8 mouse cellular contexts compared by ENCODE assay signal in genomic region chr9:65541126-65542068, GRCm38 (mm10). TPM values are rescaled to one million over a fixed set of nuclear protein-coding genes. Genes with fewer than 3 reads are reported as not detected.
DNase-seq lines count a peak whose midpoint lies in the region; ATAC-seq and TF ChIP-seq lines count a peak whose summit lies in the region.

No protein-coding gene starts in this region.

- 61% methylated on average over 13 of the region's 13 CpGs for WGBS in kidney, embryonic 14.5 days
- 27% methylated on average over 13 of the region's 13 CpGs for WGBS in liver, postnatal 0 days (ENCODE audit: insufficient replicate concordance)
- 73% methylated on average over 13 of the region's 13 CpGs for WGBS in midbrain, embryonic 13.5 days

- no peaks in the 10 kb centered on the region for H3K9me3 ChIP-seq in kidney, embryonic 14.5 days (ENCODE audit: control insufficient read depth, low read length)
- no peaks in the 10 kb centered on the region for H3K9me3 ChIP-seq in liver, postnatal 0 days (ENCODE audit: low read length)
- H3K9me3 ChIP-seq in midbrain, embryonic 13.5 days, result no peaks in the 10 kb centered on the region

- peak; percentile 64; the same call in 1 of the 2 replicates for ATAC-seq in kidney, embryonic 14.5 days (ENCODE audit: low FRiP score, low TSS enrichment)
- peak; percentile 77 for ATAC-seq in liver, postnatal 0 days
- no peak for ATAC-seq in midbrain, embryonic 13.5 days

- TF ChIP-seq CTCF in bone marrow macrophage, adult 2 months (IDR thresholded peaks at IDR 0.05; ENCODE audit: low read depth, low read length), result no peak
- TF ChIP-seq CTCF in liver, postnatal 0 days (IDR thresholded peaks at IDR 0.05; ENCODE audit: low read depth), result no peak

- no peak overlapping the region for H3K27ac ChIP-seq in kidney, embryonic 14.5 days (ENCODE audit: low read depth, low read length)
- H3K27ac ChIP-seq in bone marrow macrophage, adult 2 months (ENCODE audit: insufficient read depth, low read depth, low read length), result peak overlapping the region; percentile 100
- H3K27ac ChIP-seq in liver, postnatal 0 days (ENCODE audit: low read depth), result peak overlapping the region; percentile 96
- H3K27ac ChIP-seq in midbrain, embryonic 13.5 days, result no peak overlapping the region

- H3K4me2 ChIP-seq in kidney, embryonic 14.5 days (replicated peaks; ENCODE audit: low read depth, low read length), result no peak overlapping the region
- H3K4me2 ChIP-seq in liver, postnatal 0 days (ENCODE audit: low read depth, low read length), result peak overlapping the region; percentile 52
- no peak overlapping the region for H3K4me2 ChIP-seq in midbrain, embryonic 13.5 days (replicated peaks)

- no peaks in the 10 kb centered on the region for H3K36me3 ChIP-seq in kidney, embryonic 14.5 days (ENCODE audit: control insufficient read depth, insufficient read depth, low read length)
- H3K36me3 ChIP-seq in liver, postnatal 0 days (replicated peaks; ENCODE audit: insufficient read depth, low read length), result no peaks in the 10 kb centered on the region
- no peaks in the 10 kb centered on the region for H3K36me3 ChIP-seq in midbrain, embryonic 13.5 days

- intact Hi-C loops in heart, postnatal 14 days (cut with DNase I), result loop anchor here (2.0 kb wide), 1 partner anchor 17 kb away; no protein-coding TSS in a partner anchor

- DNase-seq in kidney, adult 9 months, result no peak
- DNase-seq in CD4-positive, CD25-positive, alpha-beta regulatory T cell, adult 2 months (ENCODE audit: low read depth, low spot score), result peak; percentile 89
- DNase-seq in heart, postnatal 14 days, result peak; percentile 44 to 58
- DNase-seq in liver, postnatal 0 days, result peak; percentile 82
- DNase-seq in spleen, postnatal 36 days (ENCODE audit: low spot score in 2 of 2), result peak; percentile 76 to 82

- TF ChIP-seq EP300 in liver, postnatal 0 days (IDR thresholded peaks at IDR 0.05; ENCODE audit: low read depth), result no peak

- no peak overlapping the region for H3K9ac ChIP-seq in kidney, embryonic 14.5 days (ENCODE audit: low read depth, low read length)
- peak overlapping the region; percentile 48; the same call in 1 of the 2 replicates for H3K9ac ChIP-seq in liver, postnatal 0 days (replicated peaks)
- no peak overlapping the region for H3K9ac ChIP-seq in midbrain, embryonic 13.5 days (replicated peaks)

- H3K27me3 ChIP-seq in kidney, embryonic 14.5 days (ENCODE audit: control insufficient read depth, insufficient read depth, low read length), result no peaks in the 10 kb centered on the region
- no peaks in the 10 kb centered on the region for H3K27me3 ChIP-seq in liver, postnatal 0 days (ENCODE audit: insufficient read depth, low read length)
- no peaks in the 10 kb centered on the region for H3K27me3 ChIP-seq in midbrain, embryonic 13.5 days

- no peaks in the 10 kb centered on the region for H3K4me1 ChIP-seq in kidney, embryonic 14.5 days (ENCODE audit: control insufficient read depth, insufficient read depth, low read length)
- peaks cover 85% of the 10 kb centered on the region for H3K4me1 ChIP-seq in bone marrow macrophage, adult 2 months (ENCODE audit: control insufficient read depth, insufficient read depth, low read length)
- peaks cover 61% of the 10 kb centered on the region for H3K4me1 ChIP-seq in liver, postnatal 0 days (ENCODE audit: insufficient read depth)
- H3K4me1 ChIP-seq in midbrain, embryonic 13.5 days (replicated peaks), result 0 out of 2 replicates have a peak, but pooled peaks cover 6% of the 10 kb centered on the region

- no peak for TF ChIP-seq POLR2A in bone marrow macrophage, adult 2 months (IDR thresholded peaks at IDR 0.05; ENCODE audit: borderline replicate concordance, low read depth, low read length)

- no peak overlapping the region for H3K4me3 ChIP-seq in kidney, embryonic 14.5 days (ENCODE audit: low read length)
- peak overlapping the region; percentile 45 for H3K4me3 ChIP-seq in bone marrow macrophage, adult 2 months (ENCODE audit: insufficient read depth, low read length)
- H3K4me3 ChIP-seq in liver, postnatal 0 days (ENCODE audit: low read depth, low read length), result no peak overlapping the region
- H3K4me3 ChIP-seq in midbrain, embryonic 13.5 days (replicated peaks), result no peak overlapping the region

RNA-seq across cellular contexts. Expression of gene Ankdd1a, which starts 21.4 kb away (rescaled TPM):
- not detected in 2 replicates for polyA plus RNA-seq in kidney, embryonic 14.5 days (2014; fragmentation: Nextera tagmentation; extraction: Ambion mirVana)
- polyA plus RNA-seq in bone marrow macrophage, adult 2 months (2012; ENCODE audit: insufficient read depth, insufficient read length, missing spikeins), result 4.1 and 6.4 TPM in 2 replicates
- not detected for total RNA-seq in heart, postnatal 14 days (2021)
- polyA plus RNA-seq in liver, postnatal 0 days (2015; fragmentation: Nextera tagmentation; extraction: Ambion mirVana), result not detected in 2 replicates
- polyA plus RNA-seq in midbrain, embryonic 13.5 days (2015; fragmentation: Nextera tagmentation; extraction: Ambion mirVana), result 0.63 and 0.72 TPM in 2 replicates

RNA-seq across cellular contexts. Expression of gene Plekho2, which starts 38.4 kb away (rescaled TPM):
- 10.8 and 14.1 TPM in 2 replicates for polyA plus RNA-seq in kidney, embryonic 14.5 days (2014; fragmentation: Nextera tagmentation; extraction: Ambion mirVana)
- 193 and 213 TPM in 2 replicates for polyA plus RNA-seq in bone marrow macrophage, adult 2 months (2012; ENCODE audit: insufficient read depth, insufficient read length, missing spikeins)
- total RNA-seq in heart, postnatal 14 days (2021), result 10 to 100 TPM; 14.6 TPM
- 14.3 and 14.5 TPM in 2 replicates for polyA plus RNA-seq in liver, postnatal 0 days (2015; fragmentation: Nextera tagmentation; extraction: Ambion mirVana)
- 5.6 and 5.9 TPM in 2 replicates for polyA plus RNA-seq in midbrain, embryonic 13.5 days (2015; fragmentation: Nextera tagmentation; extraction: Ambion mirVana)

RNA-seq across cellular contexts. Expression of gene Pif1, which starts 45.6 kb away (rescaled TPM):
- 9.7 and 12.5 TPM in 2 replicates for polyA plus RNA-seq in kidney, embryonic 14.5 days (2014; fragmentation: Nextera tagmentation; extraction: Ambion mirVana)
- 3.8 and 4.4 TPM in 2 replicates for polyA plus RNA-seq in bone marrow macrophage, adult 2 months (2012; ENCODE audit: insufficient read depth, insufficient read length, missing spikeins)
- total RNA-seq in heart, postnatal 14 days (2021), result 1 to 10 TPM in 1 of 2 experiments, under 1 TPM in 1; 0.79 to 1.3 TPM
- polyA plus RNA-seq in liver, postnatal 0 days (2015; fragmentation: Nextera tagmentation; extraction: Ambion mirVana), result 3.2 and 3.5 TPM in 2 replicates
- 8.4 and 9.7 TPM in 2 replicates for polyA plus RNA-seq in midbrain, embryonic 13.5 days (2015; fragmentation: Nextera tagmentation; extraction: Ambion mirVana)

Comparison
In these comparisons a context has a peak if more than half of its experiments do, and no peak if none do; other contexts are left out.
1. H3K27ac ChIP-seq: peak in bone marrow macrophage, adult 2 months (single experiment) and liver, postnatal 0 days (single experiment); none in kidney, embryonic 14.5 days (single experiment) and midbrain, embryonic 13.5 days (single experiment).
2. RNA of gene Plekho2, which starts 38.4 kb away (polyA plus RNA-seq): 193 to 213 TPM in bone marrow macrophage, adult 2 months; 14.3 to 14.5 TPM in liver, postnatal 0 days, 10.8 to 14.1 TPM in kidney, embryonic 14.5 days and 5.6 to 5.9 TPM in midbrain, embryonic 13.5 days; every median in the first group is over 10 times any median in the second.